Mouse (Mus musculus): ENCODE data around the gene Gm11562.

GRCm38 (mm10) chr11:99580636-99581035 lies 39.6 kb downstream of the Gm11562 start, which contains the start of gene Krtap1-5:
- TF ChIP-seq CTCF (IDR thresholded peaks at IDR 0.05), result no peak
- no peak for TF ChIP-seq POLR2A (IDR thresholded peaks at IDR 0.05; ENCODE audit: insufficient read depth, low read depth, low read length)
- no peak for TF ChIP-seq EP300 (IDR thresholded peaks at IDR 0.05; ENCODE audit: insufficient read depth, low read depth, low read length)
